Mouse (Mus musculus): Measurements from ENCODE around the gene Mfsd14a.

Gene Mfsd14a

DNA sequence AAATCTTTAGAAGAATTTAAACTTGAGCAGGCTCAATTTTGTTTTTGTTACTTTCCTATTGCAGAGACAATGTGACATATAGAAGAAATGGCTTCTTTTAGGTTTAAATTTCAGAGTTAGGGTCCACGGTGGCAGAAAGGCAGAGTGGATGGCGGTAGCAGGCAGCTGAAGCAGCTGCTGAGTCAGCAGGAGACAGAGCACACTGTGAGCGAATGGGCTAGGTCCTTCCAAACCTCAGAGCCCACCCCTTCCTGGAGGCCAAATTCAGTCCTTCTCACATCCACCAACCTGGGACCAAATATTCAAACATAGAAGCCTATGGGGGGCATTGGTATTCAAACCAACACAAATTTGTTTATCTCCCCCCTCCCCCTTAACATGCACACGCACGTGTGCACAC is 60.7 kb downstream of the Mfsd14a start:
- DNase-seq (ENCODE audit: extremely low read depth, low read depth, low spot score), result no peak

DNA sequence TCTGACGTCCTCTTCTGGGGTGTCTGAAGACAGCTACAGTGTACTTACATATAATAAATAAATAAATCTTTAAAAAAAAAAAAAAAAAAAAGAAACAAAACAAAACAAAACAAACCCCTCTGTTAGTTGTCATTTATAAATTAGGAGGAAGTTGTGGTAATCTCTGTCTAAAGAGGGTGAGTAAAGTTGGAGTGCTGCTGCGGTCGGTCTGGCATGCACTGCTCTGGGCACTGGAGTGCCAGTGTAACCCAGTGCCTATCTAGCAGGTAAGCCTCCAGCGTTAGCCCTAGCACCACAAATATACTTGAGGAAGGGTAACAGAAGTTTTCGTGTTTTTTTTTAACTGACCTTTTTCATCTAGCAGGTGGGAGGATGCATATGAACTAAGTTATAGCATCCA is 61.5 kb downstream of the Mfsd14a start:
- DNase-seq (ENCODE audit: extremely low read depth, low read depth, low spot score), result no peak

- DNase-seq (ENCODE audit: extremely low read depth, low read depth, low spot score), result no peak
These were observed 62.8 kb downstream of the Mfsd14a start for GRCm38 (mm10) chr3:116599705-116600104.

DNA sequence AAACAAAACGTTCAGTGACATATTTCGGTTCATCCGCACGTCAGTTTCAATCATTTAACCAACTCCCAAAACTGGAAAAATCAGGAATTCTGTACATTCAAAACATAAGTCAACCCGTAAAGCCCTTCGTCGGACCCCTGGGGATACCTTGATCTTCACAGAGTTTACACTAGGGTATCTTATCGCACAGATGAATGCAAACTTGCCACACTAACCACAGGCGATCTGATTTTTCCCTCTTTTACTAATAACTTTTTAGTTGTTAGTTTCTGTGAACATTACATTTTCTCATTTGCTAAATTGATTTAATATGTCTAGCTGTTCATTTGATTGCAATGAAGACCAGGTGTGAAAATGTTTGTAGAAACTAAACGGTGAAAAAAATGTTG is 66.9 kb downstream of the Mfsd14a start:
- no peak for DNase-seq (ENCODE audit: extremely low read depth, low read depth, low spot score)

- peak; percentile 36 for DNase-seq (ENCODE audit: extremely low read depth, low read depth, low spot score)
These were observed 67.5 kb downstream of the Mfsd14a start, which contains the start of gene Sass6 for GRCm38 (mm10) chr3:116594728-116595602. TSS of gene Sass6 (plus strand) at chr3:116594982.

DNA sequence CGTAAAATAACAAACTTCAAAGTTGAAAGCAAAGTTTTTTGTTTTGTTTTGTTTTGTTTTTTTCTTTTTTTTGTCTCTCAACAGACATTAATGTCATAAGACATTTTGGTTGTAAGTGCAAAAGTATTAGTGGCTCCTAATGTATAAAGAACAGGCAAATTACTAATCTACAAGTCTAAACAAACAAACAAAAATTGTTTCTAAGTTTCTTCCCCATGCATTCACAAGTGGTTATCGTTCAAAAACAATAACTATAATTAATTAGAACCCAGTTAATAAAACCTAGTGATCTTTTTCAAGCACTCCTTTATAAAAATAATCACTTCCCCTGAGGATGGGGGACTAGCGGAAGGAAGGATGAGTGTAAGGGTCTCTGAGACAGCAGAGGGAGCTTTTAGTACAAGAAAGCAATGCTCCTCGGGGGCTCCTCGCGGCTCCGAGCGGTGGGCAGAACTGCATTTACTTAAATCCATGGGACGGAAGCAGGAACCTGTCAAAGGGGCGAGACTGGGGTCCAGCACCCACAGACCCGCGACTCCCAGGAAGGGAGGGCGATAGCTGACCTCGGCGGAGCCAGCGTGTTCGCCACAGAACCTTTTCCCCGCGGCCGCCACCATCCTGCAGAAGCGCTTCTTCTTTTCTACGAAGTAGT is 68.3 kb downstream of the Mfsd14a start:
- no peak for DNase-seq (ENCODE audit: extremely low read depth, low read depth, low spot score)

GRCm38 (mm10) chr3:116582201-116582600 is 80.3 kb downstream of the Mfsd14a start:
- DNase-seq (ENCODE audit: extremely low read depth, low read depth, low spot score), result no peak

Measured in fat pad, adult 2 months (tissue).